Mouse (Mus musculus) forebrain, embryonic 13.5 days (tissue): ENCODE data around the gene Exoc7. TPM values are rescaled to one million over a fixed set of nuclear protein-coding genes. Genes with fewer than 3 reads are reported as not detected.

Experiments
- ATAC-seq: fragments of 200-750 bp; cut with Nextera tagmentation; 2 replicates; pipeline ENCODE4 v1.8.0; 2017
- H3K27ac ChIP-seq: fragments of 300-500 bp; sonication (generic); 2 replicates; pipeline ENCODE4 v1.5.1; 2015; ENCODE audit warnings: inconsistent platforms, mild to moderate bottlenecking, moderate library complexity
- H3K27me3 ChIP-seq: fragments of 300-500 bp; sonication (generic); 2 replicates; pipeline ENCODE4 v1.6.1; 2015; ENCODE audit warnings: mild to moderate bottlenecking, inconsistent platforms
- H3K36me3 ChIP-seq: fragments of 300-500 bp; sonication (generic); 2 replicates; pipeline ENCODE4 v1.6.1; 2015; ENCODE audit warnings: mild to moderate bottlenecking, inconsistent platforms; ENCODE audit not compliant: poor library complexity, severe bottlenecking
- H3K4me1 ChIP-seq: fragments of 300-500 bp; sonication (generic); 2 replicates; pipeline ENCODE4 v1.6.1; 2015; ENCODE audit warnings: inconsistent platforms
- H3K4me2 ChIP-seq: fragments of 300-500 bp; sonication (generic); 2 replicates; pipeline ENCODE4 v1.6.1; 2015; ENCODE audit warnings: inconsistent platforms, mild to moderate bottlenecking, moderate library complexity
- H3K4me3 ChIP-seq: fragments of 300-500 bp; sonication (generic); 2 replicates; pipeline ENCODE4 v1.5.1; 2015; ENCODE audit warnings: mild to moderate bottlenecking, inconsistent platforms
- H3K9ac ChIP-seq: fragments of 300-500 bp; sonication (generic); 2 replicates; pipeline ENCODE4 v1.6.1; 2015; ENCODE audit warnings: mild to moderate bottlenecking, inconsistent platforms
- H3K9me3 ChIP-seq: fragments of 300-500 bp; sonication (generic); replicated peaks from 2 replicates; pipeline ENCODE4 v1.6.1; 2016; ENCODE audit warnings: inconsistent platforms
- WGBS: fragments of 180-500 bp; shearing (Covaris S2); methylation state at CpG from one replicate; pipeline ENCODE4 v1.1.7; 2015; 5-methylcytosine and 5-hydroxymethylcytosine counted together
- polyA plus RNA-seq: library from polyadenylated mRNA; unstranded; fragments of >200 nt; fragmentation: Nextera tagmentation; extraction: Ambion mirVana; gene quantifications from 2 replicates; pipeline ENCODE4 v1.2.1, GENCODE M21; 2015

Exoc7 gene
- polyA plus RNA-seq, 1 experiment from 2014 or later = 88.9 TPM

DNA sequence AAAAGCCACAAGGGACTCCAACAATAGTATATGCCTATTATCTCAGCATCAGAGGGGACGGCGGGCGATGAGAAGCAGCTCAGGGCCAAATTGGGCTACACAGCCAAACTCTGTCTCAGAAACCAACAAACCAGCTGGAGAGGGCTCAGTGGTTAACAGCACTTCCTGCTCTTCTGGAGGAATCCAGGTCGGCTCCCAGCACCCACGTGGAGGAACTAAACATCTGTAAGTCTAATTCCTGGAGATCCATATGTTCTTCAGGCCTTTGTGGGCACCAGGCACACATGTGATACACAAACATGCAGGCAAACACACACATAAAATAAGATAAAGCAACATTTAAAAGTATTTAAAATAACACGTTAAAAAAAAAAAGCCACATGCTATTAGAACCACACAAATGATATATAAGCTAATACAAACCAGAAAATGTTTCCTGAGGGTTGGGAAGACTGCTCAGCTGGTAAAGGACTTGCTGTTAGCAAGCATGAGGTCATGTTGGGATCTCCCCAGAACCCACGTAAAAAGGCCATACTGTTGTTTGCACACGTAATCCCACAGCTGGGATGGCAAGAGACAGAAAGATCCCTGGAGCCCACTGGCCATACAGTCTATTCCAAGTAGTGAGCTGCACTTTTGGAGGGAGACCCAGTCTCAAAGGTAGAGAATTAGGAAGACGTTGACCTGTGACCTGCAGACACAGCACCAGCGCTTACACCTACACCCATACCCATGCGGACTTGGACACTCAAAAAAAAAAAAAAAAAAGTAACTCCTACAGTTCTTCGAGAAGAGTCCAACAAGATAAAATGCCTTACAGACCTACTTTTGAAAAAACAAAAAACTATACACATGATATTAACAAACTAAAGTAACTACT lies 34.2 kb downstream of the Exoc7 start:
- Histone ChIP-seq H3K4me2 (peak overlapping the region; percentile 94), H3K9me3 (no peaks in the 10 kb centered on the region), H3K27ac (no peak overlapping the region), H3K9ac (peak overlapping the region; percentile 92), H3K27me3 (0 out of 2 replicates have a peak, but pooled peaks cover 3% of the 10 kb centered on the region), H3K4me1 (peaks cover 39% of the 10 kb centered on the region), H3K36me3 (peaks cover 38% of the 10 kb centered on the region), H3K4me3 (peak overlapping the region; percentile 91)
- 63% methylated on average over 12 of the region's 12 CpGs for WGBS
- no peak for ATAC-seq

DNA sequence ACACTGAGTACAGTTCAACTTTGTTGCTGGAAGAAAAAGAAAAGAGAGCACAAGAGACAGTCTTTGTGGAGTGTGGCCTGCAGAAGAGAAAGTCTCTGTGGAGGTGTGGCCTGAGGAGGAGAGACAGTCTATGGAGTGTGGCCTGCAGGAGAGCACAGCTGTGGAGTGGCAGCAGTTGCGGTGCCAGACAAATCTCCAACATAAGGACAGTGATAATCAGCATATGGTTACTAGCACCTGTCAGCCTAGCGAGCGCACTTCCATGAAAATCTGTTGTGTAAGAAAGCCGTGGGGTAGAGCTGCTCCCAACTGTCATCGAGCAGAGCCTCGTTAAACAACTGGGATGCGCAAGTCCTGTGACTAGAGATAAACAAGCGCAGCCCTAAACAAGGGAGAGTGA lies 37.5 kb downstream of the Exoc7 start:
- H3K9me3 ChIP-seq = no peaks in the 10 kb centered on the region
- H3K4me3 ChIP-seq = no peak overlapping the region
- H3K9ac ChIP-seq = no peak overlapping the region
- no peak overlapping the region for H3K4me2 ChIP-seq
- no peaks in the 10 kb centered on the region for H3K27me3 ChIP-seq
- H3K36me3 ChIP-seq = peaks cover 69% of the 10 kb centered on the region
- H3K4me1 ChIP-seq = peaks cover 34% of the 10 kb centered on the region
- H3K27ac ChIP-seq = no peak overlapping the region; the same call in 1 of the 2 replicates
- 88% methylated on average over 8 of the region's 8 CpGs for WGBS
- ATAC-seq = no peak

DNA sequence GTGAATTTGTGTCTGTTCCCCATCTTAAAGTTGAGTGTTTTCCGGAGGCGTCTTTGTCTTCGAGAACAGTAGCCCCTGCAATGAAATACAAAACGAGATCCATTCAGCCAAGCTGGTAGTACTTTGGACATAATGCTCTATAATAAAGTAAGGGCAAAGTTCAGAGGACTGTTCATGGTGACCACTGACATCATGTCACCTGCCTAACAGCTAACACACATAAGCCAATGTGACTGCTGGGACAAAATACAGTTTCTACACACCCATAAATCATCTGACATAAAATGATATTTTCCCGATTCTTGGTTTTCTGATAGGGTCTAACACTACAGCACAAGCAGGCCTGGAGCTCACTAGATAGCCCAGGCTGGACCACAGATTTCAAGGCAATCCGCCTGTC lies 38.7 kb downstream of the Exoc7 start:
- no peak overlapping the region for H3K4me3 ChIP-seq
- H3K27me3 ChIP-seq = no peaks in the 10 kb centered on the region
- peaks cover 82% of the 10 kb centered on the region for H3K36me3 ChIP-seq
- H3K4me1 ChIP-seq = peaks cover 30% of the 10 kb centered on the region
- no peak for ATAC-seq
- H3K4me2 ChIP-seq = no peak overlapping the region
- no peaks in the 10 kb centered on the region for H3K9me3 ChIP-seq
- 97% methylated on average over 6 of the region's 6 CpGs for WGBS
- no peak overlapping the region for H3K9ac ChIP-seq
- no peak overlapping the region for H3K27ac ChIP-seq

DNA sequence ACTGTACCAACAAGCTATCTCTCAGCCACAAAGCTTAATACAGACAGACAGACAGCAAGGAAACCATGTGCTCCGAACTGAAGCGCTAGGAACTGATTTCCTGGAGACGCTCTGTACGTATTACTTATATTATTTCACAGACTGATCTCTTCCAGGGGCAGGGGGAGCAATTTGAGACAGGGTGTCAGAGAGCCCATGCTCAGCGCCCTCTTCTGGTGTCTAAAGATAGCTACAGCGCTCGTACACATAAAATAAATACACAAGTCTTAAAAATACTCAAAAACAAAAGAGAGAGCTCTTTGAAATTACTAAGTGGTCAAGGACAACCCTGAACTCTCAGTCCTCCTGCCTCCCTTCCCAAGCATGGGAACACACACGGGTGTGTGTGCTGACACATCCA lies 39.4 kb downstream of the Exoc7 start:
- Histone ChIP-seq H3K4me3 (no peak overlapping the region), H3K36me3 (peaks cover 88% of the 10 kb centered on the region), H3K9me3 (no peaks in the 10 kb centered on the region), H3K27me3 (no peaks in the 10 kb centered on the region), H3K4me1 (peaks cover 24% of the 10 kb centered on the region), H3K9ac (no peak overlapping the region), H3K4me2 (no peak overlapping the region), H3K27ac (no peak overlapping the region)
- no peak for ATAC-seq
- WGBS = 84% methylated on average over 8 of the region's 8 CpGs

DNA sequence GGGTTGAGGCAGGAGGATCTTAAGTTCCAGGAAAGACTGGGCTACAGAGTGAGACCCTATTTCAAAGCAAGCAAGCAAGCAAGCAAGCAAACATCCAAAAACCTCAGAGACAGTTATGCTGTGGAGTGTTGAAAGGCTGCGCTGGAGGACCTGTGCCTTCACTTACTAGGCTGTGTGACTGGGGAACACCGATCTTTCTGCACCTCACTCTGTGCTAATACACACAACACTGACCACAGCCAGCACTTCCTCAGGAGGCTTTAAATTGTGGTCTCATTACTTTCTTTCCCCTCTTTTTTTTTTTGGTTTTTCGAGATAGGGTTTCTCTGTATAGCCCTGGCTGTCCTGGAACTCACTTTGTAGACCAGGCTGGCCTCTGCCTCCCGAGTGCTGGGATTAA lies 41.2 kb downstream of the Exoc7 start:
- Histone ChIP-seq H3K4me2 (no peak overlapping the region), H3K4me3 (no peak overlapping the region), H3K9me3 (no peaks in the 10 kb centered on the region), H3K27me3 (no peaks in the 10 kb centered on the region), H3K9ac (no peak overlapping the region), H3K27ac (no peak overlapping the region), H3K4me1 (peaks cover 9% of the 10 kb centered on the region; the same call in 1 of the 2 replicates), H3K36me3 (peaks cover 93% of the 10 kb centered on the region)
- 96% methylated on average over 4 of the region's 4 CpGs for WGBS
- no peak for ATAC-seq

DNA sequence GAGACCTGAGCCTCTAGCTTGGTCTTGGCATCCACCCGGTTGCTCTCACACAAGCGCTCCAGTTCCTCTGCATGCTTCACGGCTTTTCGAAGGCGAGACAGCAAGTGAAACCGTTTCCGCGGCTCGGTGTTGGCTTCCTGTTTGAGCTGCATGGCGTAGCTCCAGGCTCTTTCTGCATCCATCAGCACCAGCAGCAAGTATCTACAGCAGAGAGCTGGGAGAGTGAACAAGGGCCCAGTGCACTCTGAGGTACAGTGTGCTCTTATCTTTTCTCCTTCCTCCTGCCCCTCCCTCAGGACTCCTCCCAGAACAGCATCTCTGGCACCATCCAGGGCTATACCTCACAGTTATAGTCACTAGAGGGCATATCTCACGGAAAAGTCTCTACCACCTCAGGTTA lies 41.7 kb downstream of the Exoc7 start:
- no peak overlapping the region for H3K9ac ChIP-seq
- no peaks in the 10 kb centered on the region for H3K9me3 ChIP-seq
- 85% methylated on average over 11 of the region's 11 CpGs for WGBS
- H3K4me2 ChIP-seq = no peak overlapping the region
- H3K4me1 ChIP-seq = peaks cover 9% of the 10 kb centered on the region; the same call in 1 of the 2 replicates
- no peak overlapping the region for H3K4me3 ChIP-seq
- H3K27ac ChIP-seq = no peak overlapping the region
- no peak for ATAC-seq
- peaks cover 93% of the 10 kb centered on the region for H3K36me3 ChIP-seq
- no peaks in the 10 kb centered on the region for H3K27me3 ChIP-seq

DNA sequence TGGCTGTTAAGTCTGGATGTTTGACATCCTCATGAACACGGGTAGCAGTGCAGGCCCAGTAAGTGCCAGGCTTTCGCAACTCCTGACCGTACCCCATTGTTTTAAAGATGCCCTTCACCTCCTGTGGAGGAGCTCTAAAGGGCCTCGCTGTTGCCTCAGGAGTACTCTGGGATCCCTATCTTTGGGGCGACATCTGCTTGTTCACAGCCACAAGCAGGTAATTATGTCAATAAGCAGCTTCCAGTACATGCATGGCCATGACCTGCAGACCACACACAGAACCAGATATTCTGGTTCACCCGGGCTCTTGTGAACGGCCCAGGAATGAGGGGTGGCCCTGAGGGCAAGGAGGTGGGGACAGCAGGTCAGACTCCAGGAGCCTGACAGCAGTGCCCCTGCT lies 46.8 kb downstream of the Exoc7 start:
- ATAC-seq = no peak
- peaks cover 95% of the 10 kb centered on the region for H3K36me3 ChIP-seq
- no peaks in the 10 kb centered on the region for H3K4me1 ChIP-seq

DNA sequence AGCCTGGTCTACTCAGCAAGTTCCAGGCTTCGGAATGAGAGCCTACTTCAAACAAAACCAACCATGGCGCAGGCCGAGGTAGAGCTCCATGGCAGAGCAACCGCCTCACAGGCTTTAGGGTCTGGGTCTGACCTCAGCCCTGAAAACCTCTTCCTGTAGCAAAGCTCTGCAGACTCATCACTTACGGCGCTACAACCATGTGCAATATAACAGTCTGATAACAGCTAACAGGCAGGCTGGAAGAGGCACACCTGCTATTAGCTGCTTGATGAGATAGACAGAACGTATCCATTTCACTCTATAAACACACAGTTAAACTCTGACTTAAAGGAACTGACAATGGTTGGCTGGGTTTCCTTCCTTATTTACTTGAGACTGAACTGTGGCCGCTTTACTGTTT lies 47.6 kb downstream of the Exoc7 start:
- Histone ChIP-seq H3K4me2 (no peak overlapping the region), H3K27me3 (no peaks in the 10 kb centered on the region), H3K4me1 (no peaks in the 10 kb centered on the region), H3K4me3 (no peak overlapping the region), H3K9ac (no peak overlapping the region), H3K9me3 (no peaks in the 10 kb centered on the region), H3K27ac (no peak overlapping the region), H3K36me3 (peaks cover 96% of the 10 kb centered on the region)
- no peak for ATAC-seq
- WGBS = 95% methylated on average over 8 of the region's 8 CpGs

More for the DNA sequence above, 46.8 kb downstream of the Exoc7 start:
- 94% methylated on average over 7 of the region's 7 CpGs for WGBS
- Histone ChIP-seq H3K9me3 (no peaks in the 10 kb centered on the region), H3K4me2 (no peak overlapping the region), H3K27ac (no peak overlapping the region), H3K9ac (no peak overlapping the region), H3K27me3 (no peaks in the 10 kb centered on the region), H3K4me3 (no peak overlapping the region)

DNA sequence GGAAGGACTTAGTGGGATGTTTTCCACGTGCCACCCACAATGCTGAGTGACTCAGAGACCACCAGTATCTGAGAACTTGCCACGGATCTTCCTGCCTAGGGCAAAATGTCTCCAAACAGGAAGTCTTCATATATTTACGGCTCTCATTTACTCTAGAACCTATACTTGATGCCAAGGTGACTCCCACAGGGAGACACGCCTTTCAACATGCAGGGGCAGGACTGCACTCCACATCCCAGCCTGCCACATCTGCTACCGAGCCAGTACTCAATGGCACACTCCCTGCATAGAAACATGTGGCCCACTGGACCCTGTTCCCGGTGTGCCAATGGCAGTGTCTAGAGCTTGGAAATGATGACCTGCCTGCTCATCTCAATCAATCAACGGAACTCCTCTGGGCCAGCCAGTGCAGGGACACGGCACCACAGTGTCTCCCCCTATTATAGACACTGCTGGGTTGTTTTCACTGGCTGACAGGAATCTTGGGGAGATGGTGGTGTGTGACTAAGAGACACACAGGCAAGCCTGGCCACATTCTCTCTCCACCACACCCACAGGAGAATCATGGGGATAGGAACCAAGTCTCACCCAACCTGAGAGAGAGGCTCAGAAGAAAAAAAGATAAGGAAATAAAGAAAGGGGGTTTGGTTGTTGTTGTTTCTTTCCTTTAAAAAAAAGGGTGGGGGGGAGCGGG lies 50.9 kb downstream of the Exoc7 start:
- Histone ChIP-seq H3K27ac (no peak overlapping the region), H3K4me2 (no peak overlapping the region), H3K4me1 (no peaks in the 10 kb centered on the region), H3K9me3 (no peaks in the 10 kb centered on the region), H3K4me3 (no peak overlapping the region), H3K9ac (no peak overlapping the region), H3K36me3 (peaks cover 96% of the 10 kb centered on the region), H3K27me3 (no peaks in the 10 kb centered on the region)
- 91% methylated on average over 9 of the region's 9 CpGs for WGBS
- ATAC-seq = no peak

DNA sequence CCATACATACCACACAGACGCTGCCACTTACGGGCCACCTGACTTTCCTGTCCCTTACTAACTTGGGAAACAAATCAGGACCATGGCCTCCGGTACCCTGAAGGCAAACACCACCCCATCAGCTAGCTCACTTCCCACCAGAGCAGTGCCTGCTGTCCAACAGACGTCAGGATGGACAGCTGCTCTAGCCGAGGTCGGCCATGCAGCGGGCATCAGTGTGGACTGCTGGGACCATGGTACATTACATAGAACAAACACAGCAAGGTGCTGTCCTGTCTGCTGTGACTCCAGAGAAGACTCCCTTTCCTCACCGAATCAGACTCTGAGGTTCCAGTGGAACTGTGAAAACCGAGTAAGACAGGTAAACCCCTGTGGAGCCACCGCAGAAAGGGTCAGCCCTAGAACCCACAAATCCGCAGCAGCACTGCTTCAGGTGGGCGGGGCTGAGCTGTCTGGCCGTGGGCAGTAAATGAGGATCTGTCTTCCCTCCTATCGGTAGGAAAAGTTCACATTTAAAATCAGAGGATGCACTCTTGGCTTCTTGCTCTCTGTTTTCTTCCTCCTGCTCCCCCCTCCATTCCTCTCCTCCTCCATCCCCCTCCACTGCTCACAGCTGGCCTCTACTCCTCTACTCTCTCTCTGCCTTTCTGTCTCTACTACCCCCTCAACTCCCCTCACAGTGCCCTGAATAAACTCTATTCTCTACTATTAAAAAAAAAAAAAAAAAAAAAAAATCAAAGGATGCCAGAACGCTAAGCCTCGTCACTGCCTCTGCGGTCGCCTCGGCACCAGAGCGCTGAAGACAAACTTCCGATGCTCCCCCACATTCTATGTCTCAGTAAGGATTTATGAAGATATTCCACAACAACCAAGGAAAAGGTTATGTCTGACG lies 51.7 kb downstream of the Exoc7 start:
- Histone ChIP-seq H3K4me1 (no peaks in the 10 kb centered on the region), H3K27me3 (no peaks in the 10 kb centered on the region), H3K27ac (no peak overlapping the region), H3K4me2 (no peak overlapping the region), H3K9me3 (no peaks in the 10 kb centered on the region), H3K36me3 (peaks cover 96% of the 10 kb centered on the region), H3K9ac (no peak overlapping the region), H3K4me3 (no peak overlapping the region)
- ATAC-seq = no peak
- WGBS = 88% methylated on average over 22 of the region's 22 CpGs

DNA sequence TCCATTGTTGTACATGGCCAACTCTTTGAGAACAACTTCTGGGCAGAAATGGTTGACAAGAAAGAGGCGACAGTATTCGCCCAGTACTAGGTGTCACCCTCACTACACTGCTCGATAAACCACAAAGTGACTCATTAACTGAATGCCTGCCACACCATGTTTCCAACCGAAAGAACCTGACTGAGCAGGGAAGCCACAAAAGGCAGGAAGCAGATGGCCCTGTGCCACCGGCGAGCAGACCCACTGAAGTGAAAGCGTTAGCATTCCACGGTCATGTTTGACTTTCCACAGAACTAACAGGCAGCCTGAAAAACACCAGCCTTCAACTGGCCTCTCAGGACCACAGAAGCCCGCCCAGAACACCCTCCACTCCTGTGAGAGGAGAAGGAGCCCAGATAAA lies 52.4 kb downstream of the Exoc7 start:
- Histone ChIP-seq H3K4me1 (no peaks in the 10 kb centered on the region), H3K36me3 (peaks cover 96% of the 10 kb centered on the region), H3K27me3 (no peaks in the 10 kb centered on the region), H3K4me2 (no peak overlapping the region), H3K4me3 (no peak overlapping the region), H3K9ac (no peak overlapping the region), H3K27ac (no peak overlapping the region), H3K9me3 (no peaks in the 10 kb centered on the region)
- no peak for ATAC-seq
- 90% methylated on average over 9 of the region's 9 CpGs for WGBS
